In the genomic region with DNA sequence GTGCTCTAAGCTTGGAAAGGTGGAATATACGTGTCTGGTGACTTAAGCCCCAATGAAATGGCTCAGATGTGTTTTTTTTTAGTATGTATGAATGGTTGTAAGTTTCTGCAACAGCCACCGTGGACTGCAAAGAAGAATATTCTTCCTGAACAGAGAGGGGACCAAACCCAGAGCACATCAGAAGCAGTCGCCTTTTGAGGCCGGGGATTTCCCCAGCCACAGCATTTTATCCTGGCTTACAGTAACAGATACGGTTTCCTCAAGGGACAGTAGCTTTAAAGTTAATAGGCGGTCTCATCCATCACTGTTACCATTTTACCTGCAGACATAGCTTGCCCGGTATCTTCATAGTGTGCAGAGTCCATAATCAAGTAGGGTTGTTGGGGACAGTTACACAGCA, we compare ENCODE assay signal across 22 mouse cellular contexts.
"Had no signal": no experiment of that assay in that cellular context is flagged by ENCODE, and none has a peak within 500 bp of the region (broad histone marks: within the 10 kb centered on the region; RNA-seq: fewer than 3 reads in every experiment).

No protein-coding gene starts in this region.

- H3K27me3 ChIP-seq: limb, embryonic 13.5 days; liver, embryonic 12.5 days; liver, embryonic 15.5 days; lung, embryonic 15.5 days; midbrain, embryonic 13.5 days; neural tube, embryonic 12.5 days; neural tube, embryonic 15.5 days had no signal

- H3K4me3 ChIP-seq: limb, embryonic 10.5 days; limb, embryonic 13.5 days; liver, embryonic 12.5 days; liver, embryonic 15.5 days; lung, embryonic 15.5 days; midbrain, embryonic 13.5 days; neural tube, embryonic 12.5 days; neural tube, embryonic 15.5 days had no signal

- DNase-seq: kidney, adult 11 months; kidney, adult 9 months; kidney, postnatal 14 days; kidney, postnatal 4 days; liver; lung, adult 18-20 months; lung, postnatal 10 days; lung, postnatal 36 days; right cerebral cortex, adult 18-20 months; right cerebral cortex, postnatal 14 days; right cerebral cortex, postnatal 4 days; thymus, adult 2 months; thymus, postnatal 14 days; thymus, postnatal 4 days had no signal

- H3K9me3 ChIP-seq: limb, embryonic 10.5 days; limb, embryonic 13.5 days; liver, embryonic 12.5 days; liver, embryonic 15.5 days; lung, embryonic 15.5 days; midbrain, embryonic 13.5 days; neural tube, embryonic 12.5 days; neural tube, embryonic 15.5 days had no signal

- ATAC-seq: liver, embryonic 12.5 days; midbrain, embryonic 13.5 days had no signal

- H3K4me1 ChIP-seq: limb, embryonic 10.5 days had no signal
